Mouse (Mus musculus) stomach, embryonic 16.5 days (tissue): ENCODE measurements around the gene Exosc6. TPM values are rescaled to one million over a fixed set of nuclear protein-coding genes. Genes with fewer than 3 reads are reported as not detected.
"Not testable (repeated sequence)": the region's sequence is repeated elsewhere in the genome, so short reads cannot be mapped to it uniquely, and the experiment has no call there.

Experiments
- ATAC-seq: fragments of 200-750 bp; cut with Nextera tagmentation; 2 replicates; pipeline ENCODE4 v1.8.0; 2017; ENCODE audit warnings: moderate number of reproducible peaks, moderate TSS enrichment; ENCODE audit not compliant: insufficient read depth, low FRiP score
- H3K27ac ChIP-seq: fragments of 300-500 bp; sonication (generic); 2 replicates; pipeline ENCODE4 v1.5.1; 2014; ENCODE audit warnings: low read length
- H3K27me3 ChIP-seq: fragments of 300-500 bp; sonication (generic); 2 replicates; pipeline ENCODE4 v1.6.1; 2014; ENCODE audit warnings: low read length, control low read depth, mixed read lengths; ENCODE audit not compliant: control insufficient read depth, insufficient read depth
- H3K36me3 ChIP-seq: fragments of 300-500 bp; sonication (generic); 2 replicates; pipeline ENCODE4 v1.6.1; 2014; ENCODE audit warnings: low read length; ENCODE audit not compliant: control insufficient read depth, insufficient read depth
- H3K4me1 ChIP-seq: fragments of 300-500 bp; sonication (generic); 2 replicates; pipeline ENCODE4 v1.6.1; 2014; ENCODE audit warnings: low read length, control low read depth, mixed read lengths; ENCODE audit not compliant: control insufficient read depth, insufficient read depth
- H3K4me2 ChIP-seq: fragments of 300-500 bp; sonication (generic); 2 replicates; pipeline ENCODE4 v1.6.1; 2014; ENCODE audit warnings: low read depth, low read length, mixed read lengths
- H3K4me3 ChIP-seq: fragments of 300-500 bp; sonication (generic); replicated peaks from 2 replicates; pipeline ENCODE4 v1.5.1; 2014; ENCODE audit warnings: mild to moderate bottlenecking, low read length
- H3K9ac ChIP-seq: fragments of 300-500 bp; sonication (generic); 2 replicates; pipeline ENCODE4 v1.6.1; 2014; ENCODE audit warnings: low read length
- H3K9me3 ChIP-seq: fragments of 300-500 bp; sonication (generic); replicated peaks from 2 replicates; pipeline ENCODE4 v1.6.1; 2016; ENCODE audit warnings: low read length, control low read depth; ENCODE audit not compliant: control insufficient read depth
- WGBS: fragments of 180-500 bp; shearing (Covaris S2); extraction: QIAGEN DNeasy Blood & Tissue Kit; methylation state at CpG from one replicate; pipeline ENCODE4 v1.1.7; 2014; 5-methylcytosine and 5-hydroxymethylcytosine counted together
- polyA plus RNA-seq: library from polyadenylated mRNA; unstranded; fragments of >200 nt; fragmentation: Nextera tagmentation; extraction: Ambion mirVana; gene quantifications from 2 replicates; pipeline ENCODE4 v1.2.1, GENCODE M21; 2015

Gene Exosc6
- not detected in 2 replicates for polyA plus RNA-seq

GRCm38 (mm10) chr8:111056158-111056663 lies at the start of gene Exosc6:
Gene Exosc6, plus strand, starts transcription at chr8:111056339.
- H3K9ac ChIP-seq: peak within 1 kb of the TSS; percentile 92
- ATAC-seq: peak; percentile 93
- peak within 1 kb of the TSS; percentile 87 for H3K27ac ChIP-seq
- peaks cover 32% of the 10 kb centered on the region for H3K36me3 ChIP-seq
- WGBS: under 1% methylated on average over 68 of the region's 68 CpGs
- peak within 1 kb of the TSS; percentile 94 for H3K4me2 ChIP-seq
- no peaks in the 10 kb centered on the region for H3K27me3 ChIP-seq
- peak within 1 kb of the TSS; percentile 94 for H3K4me3 ChIP-seq
- no peaks in the 10 kb centered on the region for H3K9me3 ChIP-seq
- H3K4me1 ChIP-seq: peaks cover 15% of the 10 kb centered on the region

- not testable (repeated sequence) for H3K27ac ChIP-seq, H3K9ac ChIP-seq, ATAC-seq, H3K4me3 ChIP-seq, H3K4me2 ChIP-seq, H3K36me3 ChIP-seq, H3K27me3 ChIP-seq, H3K9me3 ChIP-seq, H3K4me1 ChIP-seq
- 90% methylated on average over 9 of the region's 10 CpGs for WGBS
Observed at GRCm38 (mm10) chr8:111010230-111010991, 45.7 kb upstream of the Exosc6 start.

- not testable (repeated sequence) for ATAC-seq, H3K4me3 ChIP-seq, H3K36me3 ChIP-seq, H3K4me2 ChIP-seq, H3K4me1 ChIP-seq, H3K27ac ChIP-seq, H3K27me3 ChIP-seq, H3K9me3 ChIP-seq, H3K9ac ChIP-seq
- WGBS: 92% methylated on average over 1 of the region's 2 CpGs
Observed at GRCm38 (mm10) chr8:111026609-111027008, 29.5 kb upstream of the Exosc6 start.

- H3K4me3 ChIP-seq: peak overlapping the region; percentile 68
- no peaks in the 10 kb centered on the region for H3K36me3 ChIP-seq
- WGBS: 0% methylated on average over 31 of the region's 31 CpGs
Observed at GRCm38 (mm10) chr8:111027391-111027937, 28.7 kb upstream of the Exosc6 start.

GRCm38 (mm10) chr8:111029589-111029988 lies 26.6 kb upstream of the Exosc6 start:
- ATAC-seq: no peak
- no peaks in the 10 kb centered on the region for H3K36me3 ChIP-seq
- peaks cover 1% of the 10 kb centered on the region; the same call in 1 of the 2 replicates for H3K4me1 ChIP-seq
- no peak overlapping the region for H3K4me3 ChIP-seq
- no peak overlapping the region for H3K4me2 ChIP-seq
- H3K27me3 ChIP-seq: no peaks in the 10 kb centered on the region
- WGBS: 51% methylated on average over 4 of the region's 4 CpGs
- no peak overlapping the region for H3K27ac ChIP-seq
- H3K9ac ChIP-seq: no peak overlapping the region
- no peaks in the 10 kb centered on the region for H3K9me3 ChIP-seq

More at GRCm38 (mm10) chr8:111027391-111027937, 28.7 kb upstream of the Exosc6 start:
- H3K4me2 ChIP-seq: peak overlapping the region; percentile 64
- H3K27ac ChIP-seq: peak overlapping the region; percentile 54
- no peaks in the 10 kb centered on the region for H3K4me1 ChIP-seq
- H3K9ac ChIP-seq: peak overlapping the region; percentile 84
- no peaks in the 10 kb centered on the region for H3K27me3 ChIP-seq
- no peaks in the 10 kb centered on the region for H3K9me3 ChIP-seq
- peak; percentile 96 for ATAC-seq

- Histone ChIP-seq H3K36me3 (no peaks in the 10 kb centered on the region), H3K9me3 (no peaks in the 10 kb centered on the region), H3K9ac (no peak overlapping the region), H3K27me3 (no peaks in the 10 kb centered on the region), H3K4me3 (no peak overlapping the region), H3K4me1 (peaks cover 6% of the 10 kb centered on the region; the same call in 1 of the 2 replicates), H3K4me2 (no peak overlapping the region), H3K27ac (no peak overlapping the region)
- ATAC-seq: no peak
- 72% methylated on average over 6 of the region's 6 CpGs for WGBS
Observed at GRCm38 (mm10) chr8:111030045-111030444, 26.1 kb upstream of the Exosc6 start.

GRCm38 (mm10) chr8:111031572-111031971 lies 24.6 kb upstream of the Exosc6 start, which contains the start of gene Ddx19b:
Gene Ddx19b, minus strand, starts transcription at chr8:111031751.
- no peak within 1 kb of the TSS for H3K9ac ChIP-seq
- H3K4me2 ChIP-seq: no peak within 1 kb of the TSS
- H3K36me3 ChIP-seq: no peaks in the 10 kb centered on the region
- WGBS: 95% methylated on average over 19 of the region's 19 CpGs
- H3K27me3 ChIP-seq: no peaks in the 10 kb centered on the region
- H3K9me3 ChIP-seq: no peaks in the 10 kb centered on the region
- no peak for ATAC-seq
- no peak within 1 kb of the TSS for H3K4me3 ChIP-seq
- H3K4me1 ChIP-seq: peaks cover 9% of the 10 kb centered on the region; the same call in 1 of the 2 replicates
- no peak within 1 kb of the TSS for H3K27ac ChIP-seq

- H3K9ac ChIP-seq: peak within 1 kb of the TSS; percentile 79
- peaks cover 9% of the 10 kb centered on the region; the same call in 1 of the 2 replicates for H3K4me1 ChIP-seq
- no peak for ATAC-seq
- H3K4me3 ChIP-seq: peak within 1 kb of the TSS; percentile 67
- H3K4me2 ChIP-seq: peak within 1 kb of the TSS; percentile 67
- peak within 1 kb of the TSS; percentile 50 for H3K27ac ChIP-seq
- H3K27me3 ChIP-seq: no peaks in the 10 kb centered on the region
- no peaks in the 10 kb centered on the region for H3K9me3 ChIP-seq
- 92% methylated on average over 7 of the region's 7 CpGs for WGBS
- H3K36me3 ChIP-seq: peaks cover 10% of the 10 kb centered on the region; the same call in 1 of the 2 replicates
Observed at GRCm38 (mm10) chr8:111032916-111033315, 23.2 kb upstream of the Exosc6 start, which contains the start of gene Aars. Gene Aars, plus strand, starts transcription at chr8:111033144.
